Mouse (Mus musculus) left cerebral cortex, adult 18-20 months (tissue): ENCODE results near the gene March7. TPM values are rescaled to one million over a fixed set of nuclear protein-coding genes. Genes with fewer than 3 reads are reported as not detected.
A peak's percentile ranks its signal among the peaks of the same experiment; 100 is the strongest.

Experiments
- DNase-seq, 2 experiments: peaks; one replicate each; pipeline ENCODE4 v3.0.0; 2021 to 2022; ENCODE audit warnings: low spot score in 2 of 2, mixed read lengths in 1 of 2
- total RNA-seq, 2 experiments: library from RNA; stranded (reverse); gene quantifications; 2 replicates each; pipeline ENCODE4 v1.2.3; 2021

March7 gene
- total RNA-seq, 2 experiments from 2014 or later = 58.4 to 63.5 TPM

- no peak for DNase-seq
These were observed 1.1 kb downstream of the March7 start for GRCm38 (mm10) chr2:60210821-60211220.

GRCm38 (mm10) chr2:60212488-60212887 is 2.8 kb downstream of the March7 start:
- no peak for DNase-seq

- DNase-seq = no peak
These were observed 5.0 kb downstream of the March7 start for GRCm38 (mm10) chr2:60214683-60215082.

GRCm38 (mm10) chr2:60216547-60217153 is 7.0 kb downstream of the March7 start:
- DNase-seq = no peak

- DNase-seq = no peak
These were observed 7.9 kb downstream of the March7 start for GRCm38 (mm10) chr2:60217620-60218019.

- no peak for DNase-seq
These were observed 11.5 kb downstream of the March7 start for GRCm38 (mm10) chr2:60221236-60221635.

- DNase-seq = no peak
These were observed 12.3 kb downstream of the March7 start for GRCm38 (mm10) chr2:60221954-60222353.

- DNase-seq = no peak
These were observed 13.8 kb downstream of the March7 start for GRCm38 (mm10) chr2:60223489-60223888.

GRCm38 (mm10) chr2:60228470-60228869 is 18.8 kb downstream of the March7 start:
- no peak for DNase-seq

- DNase-seq = no peak
These were observed 20.7 kb downstream of the March7 start for GRCm38 (mm10) chr2:60230361-60230760.

GRCm38 (mm10) chr2:60233147-60233546 is 23.5 kb downstream of the March7 start:
- DNase-seq = no peak

GRCm38 (mm10) chr2:60234506-60234905 is 24.8 kb downstream of the March7 start:
- DNase-seq = no peak

- no peak for DNase-seq
These were observed 43.1 kb downstream of the March7 start for GRCm38 (mm10) chr2:60252782-60253181.

GRCm38 (mm10) chr2:60253506-60253905 is 43.8 kb downstream of the March7 start:
- peak in 1 of 2 experiments; percentile 16 for DNase-seq

- DNase-seq = no peak
These were observed 47.1 kb downstream of the March7 start for GRCm38 (mm10) chr2:60256751-60257150.

GRCm38 (mm10) chr2:60259186-60259585 is 49.5 kb downstream of the March7 start:
- no peak for DNase-seq

- no peak for DNase-seq
These were observed 51.1 kb downstream of the March7 start for GRCm38 (mm10) chr2:60260621-60261350.

GRCm38 (mm10) chr2:60267567-60267966 is 57.9 kb downstream of the March7 start:
- no peak for DNase-seq

GRCm38 (mm10) chr2:60269856-60270479 is 60.3 kb downstream of the March7 start:
- DNase-seq = no peak

- no peak for DNase-seq
These were observed 68.9 kb downstream of the March7 start for GRCm38 (mm10) chr2:60278627-60279026.

- no peak for DNase-seq
These were observed 72.9 kb downstream of the March7 start for GRCm38 (mm10) chr2:60282625-60283024.

GRCm38 (mm10) chr2:60283208-60283750 is 73.6 kb downstream of the March7 start:
- peak in 1 of 2 experiments; percentile 17 for DNase-seq
